ENCODE assay signal across 28 mouse cellular contexts in the genomic region with DNA sequence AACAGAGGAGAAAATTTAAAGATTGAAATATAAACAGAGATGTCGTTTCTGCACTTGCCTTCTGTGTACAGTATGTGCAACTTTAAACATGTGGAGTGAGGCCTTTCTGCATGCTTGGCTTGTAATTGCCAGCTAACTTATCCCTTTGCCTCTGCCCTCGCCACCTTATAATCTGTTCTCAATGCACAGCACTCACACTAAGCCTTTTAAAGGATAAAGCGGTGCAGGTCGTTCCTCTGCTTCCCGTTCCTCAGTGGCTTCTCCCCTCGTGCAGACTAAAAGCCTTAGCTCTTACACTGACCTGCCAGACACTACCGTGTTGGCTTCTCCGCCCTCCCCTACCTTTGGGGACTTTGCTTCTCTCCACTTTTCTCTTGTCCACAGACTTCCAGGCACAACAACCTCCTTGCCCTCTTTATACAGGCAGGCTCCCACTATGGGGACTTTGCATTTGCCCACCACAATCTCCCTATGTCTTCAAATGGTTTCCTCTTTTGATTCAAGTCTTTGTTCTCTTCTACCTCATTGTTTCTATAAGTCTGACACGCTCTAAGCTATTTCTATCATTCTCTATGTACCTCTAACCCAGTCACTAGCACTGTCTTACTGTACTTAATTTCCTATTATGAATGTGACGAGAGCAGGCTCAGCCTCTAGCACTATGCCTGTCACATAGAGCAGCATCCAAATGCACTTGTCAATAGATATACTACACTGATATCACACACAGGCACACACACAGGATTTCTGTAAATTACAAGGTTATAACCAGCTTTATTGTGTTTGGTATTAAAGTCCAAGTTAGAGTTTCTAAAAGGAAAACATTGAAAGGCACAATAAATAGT.
DNase-seq lines count a peak whose midpoint lies in the region; ATAC-seq and TF ChIP-seq lines count a peak whose summit lies in the region.
"Had no signal": no experiment of that assay in that cellular context is flagged by ENCODE, and none has a peak within 500 bp of the region (broad histone marks: within the 10 kb centered on the region; RNA-seq: fewer than 3 reads in every experiment).

No protein-coding gene starts in this region.

- H3K36me3 ChIP-seq in hindbrain, postnatal 0 days (ENCODE audit: insufficient read depth, low read length): no peaks in the 10 kb centered on the region
- H3K36me3 ChIP-seq in hindbrain, embryonic 12.5 days: no peaks in the 10 kb centered on the region
- no peaks in the 10 kb centered on the region for H3K36me3 ChIP-seq in forebrain, embryonic 15.5 days
- H3K36me3 ChIP-seq in midbrain, embryonic 13.5 days: no peaks in the 10 kb centered on the region
- H3K36me3 ChIP-seq: G1E; limb, embryonic 15.5 days had no signal

- 65% methylated on average over 10 of the region's 10 CpGs for WGBS in hindbrain, postnatal 0 days
- 79% methylated on average over 10 of the region's 10 CpGs for WGBS in hindbrain, embryonic 12.5 days
- WGBS in forebrain, embryonic 15.5 days: 28% methylated on average over 10 of the region's 10 CpGs
- WGBS in midbrain, embryonic 13.5 days: 24% methylated on average over 10 of the region's 10 CpGs

- no peak overlapping the region for H3K27ac ChIP-seq in hindbrain, postnatal 0 days
- H3K27ac ChIP-seq in hindbrain, embryonic 12.5 days: no peak overlapping the region
- H3K27ac ChIP-seq in forebrain, embryonic 15.5 days (replicated peaks): no peak overlapping the region
- H3K27ac ChIP-seq in midbrain, embryonic 13.5 days: peak overlapping the region; percentile 67
- H3K27ac ChIP-seq: left cerebral cortex, adult 2 months; limb, embryonic 15.5 days; liver, embryonic 14.5 days had no signal

- H3K4me3 ChIP-seq in hindbrain, postnatal 0 days (ENCODE audit: low read length): no peak overlapping the region
- H3K4me3 ChIP-seq in hindbrain, embryonic 12.5 days: no peak overlapping the region
- no peak overlapping the region for H3K4me3 ChIP-seq in forebrain, embryonic 15.5 days
- no peak overlapping the region for H3K4me3 ChIP-seq in midbrain, embryonic 13.5 days (replicated peaks)
- H3K4me3 ChIP-seq: left cerebral cortex, adult 2 months; limb, embryonic 15.5 days; megakaryocyte, embryonic 14.5 days had no signal

- no peak overlapping the region for H3K9ac ChIP-seq in hindbrain, postnatal 0 days (replicated peaks; ENCODE audit: low read length)
- no peak overlapping the region for H3K9ac ChIP-seq in hindbrain, embryonic 12.5 days
- no peak overlapping the region for H3K9ac ChIP-seq in forebrain, embryonic 15.5 days (replicated peaks)
- H3K9ac ChIP-seq in midbrain, embryonic 13.5 days (replicated peaks): no peak overlapping the region
- H3K9ac ChIP-seq: limb, embryonic 15.5 days; liver, embryonic 14.5 days; lung, embryonic 14.5 days had no signal

- DNase-seq in hindbrain, postnatal 0 days (ENCODE audit: low spot score): no peak
- peak; percentile 18 for DNase-seq in retina, embryonic 14.5 days (ENCODE audit: low spot score)
- DNase-seq in left cerebral cortex, adult 9 months (ENCODE audit: low spot score in 2 of 2): no peak
- DNase-seq in kidney, adult 8-10 months: no peak
- no peak for DNase-seq in kidney, postnatal 4 days
- DNase-seq: adrenal gland, postnatal 36 days; B cell, adult 2 months; cerebellum, adult 11 months; cerebellum, adult 9-11 months; heart, adult 18-20 months; heart, postnatal 36 days; kidney, adult 11 months; layer of hippocampus, adult 9-11 months; left cerebral cortex, postnatal 4 days; lung, embryonic 14.5 days; right cerebral cortex, postnatal 25 days; spleen, adult 18-20 months; thymus, postnatal 14 days had no signal

- peak; percentile 43; the same call in 1 of the 2 replicates for ATAC-seq in hindbrain, postnatal 0 days
- no peak for ATAC-seq in hindbrain, embryonic 12.5 days (ENCODE audit: low FRiP score)
- 0 out of 2 replicates have a peak, but pooled peaks have one; percentile 41 for ATAC-seq in forebrain, embryonic 15.5 days (replicated peaks)
- ATAC-seq in midbrain, embryonic 13.5 days: peak; percentile 66
- ATAC-seq: Patski had no signal

- no peaks in the 10 kb centered on the region for H3K9me3 ChIP-seq in hindbrain, postnatal 0 days (ENCODE audit: low read length)
- H3K9me3 ChIP-seq in hindbrain, embryonic 12.5 days (replicated peaks): no peaks in the 10 kb centered on the region
- no peaks in the 10 kb centered on the region for H3K9me3 ChIP-seq in forebrain, embryonic 15.5 days
- H3K9me3 ChIP-seq in midbrain, embryonic 13.5 days: no peaks in the 10 kb centered on the region
- H3K9me3 ChIP-seq: limb, embryonic 15.5 days; megakaryocyte, embryonic 14.5 days had no signal

- no peak overlapping the region for H3K4me2 ChIP-seq in hindbrain, postnatal 0 days (ENCODE audit: low read depth, low read length)
- H3K4me2 ChIP-seq in hindbrain, embryonic 12.5 days (replicated peaks): no peak overlapping the region
- no peak overlapping the region for H3K4me2 ChIP-seq in forebrain, embryonic 15.5 days (replicated peaks)
- peak overlapping the region; percentile 17 for H3K4me2 ChIP-seq in midbrain, embryonic 13.5 days (replicated peaks)
- H3K4me2 ChIP-seq: limb, embryonic 15.5 days; lung, embryonic 14.5 days had no signal

- no peak for TF ChIP-seq CTCF in hindbrain, postnatal 0 days (IDR thresholded peaks at IDR 0.05; ENCODE audit: low read depth)

- H3K27me3 ChIP-seq in hindbrain, postnatal 0 days (ENCODE audit: insufficient read depth, low read length): no peaks in the 10 kb centered on the region
- H3K27me3 ChIP-seq in hindbrain, embryonic 12.5 days: no peaks in the 10 kb centered on the region
- H3K27me3 ChIP-seq in forebrain, embryonic 15.5 days: no peaks in the 10 kb centered on the region
- no peaks in the 10 kb centered on the region for H3K27me3 ChIP-seq in midbrain, embryonic 13.5 days
- H3K27me3 ChIP-seq: CH12.LX; limb, embryonic 15.5 days; megakaryocyte, embryonic 14.5 days; Patski had no signal

- no peaks in the 10 kb centered on the region for H3K4me1 ChIP-seq in hindbrain, postnatal 0 days (ENCODE audit: insufficient read depth, low read length)
- no peaks in the 10 kb centered on the region for H3K4me1 ChIP-seq in hindbrain, embryonic 12.5 days
- H3K4me1 ChIP-seq in forebrain, embryonic 15.5 days: peaks cover 6% of the 10 kb centered on the region
- H3K4me1 ChIP-seq in midbrain, embryonic 13.5 days (replicated peaks): peaks cover 7% of the 10 kb centered on the region
- H3K4me1 ChIP-seq: limb, embryonic 15.5 days had no signal
